Mouse (Mus musculus) limb, embryonic 12.5 days (tissue): ENCODE data around the gene Lingo1. TPM values are rescaled to one million over a fixed set of nuclear protein-coding genes. Genes with fewer than 3 reads are reported as not detected.
A peak's percentile ranks its signal among the peaks of the same experiment; 100 is the strongest.

ENCODE experiments used
- ATAC-seq: fragments of 200-750 bp; cut with Nextera tagmentation; 2 replicates; pipeline ENCODE4 v1.8.0; 2017; ENCODE audit warnings: low read depth, moderate TSS enrichment; ENCODE audit not compliant: insufficient number of reproducible peaks, insufficient read depth, low FRiP score, low TSS enrichment
- H3K27ac ChIP-seq: fragments of 300-500 bp; sonication (generic); 2 replicates; pipeline ENCODE4 v1.5.1; 2016; ENCODE audit warnings: mild to moderate bottlenecking, moderate library complexity
- H3K27me3 ChIP-seq: fragments of 300-500 bp; sonication (generic); 2 replicates; pipeline ENCODE4 v1.6.1; 2016; ENCODE audit warnings: mild to moderate bottlenecking, moderate library complexity
- H3K36me3 ChIP-seq: fragments of 300-500 bp; sonication (generic); 2 replicates; pipeline ENCODE4 v1.6.1; 2016; ENCODE audit warnings: mild to moderate bottlenecking, moderate library complexity
- H3K4me1 ChIP-seq: fragments of 300-500 bp; sonication (generic); replicated peaks from 2 replicates; pipeline ENCODE4 v1.6.1; 2016
- H3K4me2 ChIP-seq: fragments of 300-500 bp; sonication (generic); 2 replicates; pipeline ENCODE4 v1.6.1; 2016; ENCODE audit warnings: mild to moderate bottlenecking, moderate library complexity
- H3K4me3 ChIP-seq: fragments of 300-500 bp; sonication (generic); replicated peaks from 2 replicates; pipeline ENCODE4 v1.5.1; 2016; ENCODE audit warnings: mild to moderate bottlenecking
- H3K9ac ChIP-seq: fragments of 300-500 bp; sonication (generic); replicated peaks from 2 replicates; pipeline ENCODE4 v1.6.1; 2016; ENCODE audit warnings: mild to moderate bottlenecking, moderate library complexity
- H3K9me3 ChIP-seq: fragments of 300-500 bp; sonication (generic); 2 replicates; pipeline ENCODE4 v1.6.1; 2016; ENCODE audit warnings: mild to moderate bottlenecking, moderate library complexity
- WGBS: fragments of 180-500 bp; shearing (Covaris S2); methylation state at CpG from one replicate; pipeline ENCODE4 v1.1.7; 2016; 5-methylcytosine and 5-hydroxymethylcytosine counted together
- polyA plus RNA-seq: library from polyadenylated mRNA; unstranded; fragments of >200 nt; fragmentation: Nextera tagmentation; extraction: Ambion mirVana; gene quantifications from 2 replicates; pipeline ENCODE4 v1.2.1, GENCODE M21; 2016

The Lingo1 gene
- polyA plus RNA-seq, 1 experiment from 2014 or later, result 2.1 TPM

DNA sequence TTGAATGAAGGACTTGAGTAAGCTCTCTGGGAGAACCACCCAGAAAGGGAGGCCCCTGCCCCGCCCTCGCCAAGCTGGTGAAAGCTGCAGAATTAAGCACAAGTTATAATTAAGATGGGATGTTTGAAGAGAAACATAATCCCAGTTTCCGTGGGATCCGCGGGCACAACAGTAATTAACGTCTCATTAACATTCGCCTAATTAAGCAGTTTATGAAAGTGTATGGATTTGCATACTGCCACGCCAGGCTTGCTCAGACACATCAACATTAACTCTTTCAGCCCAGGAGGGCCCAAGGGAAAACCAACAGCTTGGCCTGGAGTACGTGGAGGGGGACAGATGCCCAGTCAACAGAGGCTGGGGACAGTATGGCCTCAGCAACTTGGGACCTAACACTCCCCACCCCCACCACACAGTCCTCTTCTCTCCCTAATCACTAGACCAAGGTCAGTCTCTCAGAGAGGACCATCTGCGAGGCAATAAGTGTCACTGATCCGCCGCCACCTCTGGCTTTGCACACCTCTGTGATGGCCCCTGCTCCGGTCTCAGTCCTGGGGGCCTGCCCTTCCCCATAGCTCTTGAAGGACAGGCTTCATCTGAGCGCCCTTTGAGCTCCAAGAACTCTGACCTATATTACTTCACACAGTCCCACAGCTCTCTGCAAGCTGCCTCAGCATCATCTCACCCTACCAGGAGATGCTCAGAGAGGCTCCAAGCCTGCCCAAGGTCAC lies 49.9 kb downstream of the Lingo1 start:
- no peaks in the 10 kb centered on the region for H3K4me1 ChIP-seq
- no peak overlapping the region for H3K4me2 ChIP-seq
- no peaks in the 10 kb centered on the region; the same call in 1 of the 2 replicates for H3K27me3 ChIP-seq
- ATAC-seq, result no peak
- H3K27ac ChIP-seq, result no peak overlapping the region
- H3K9ac ChIP-seq, result no peak overlapping the region
- no peak overlapping the region for H3K4me3 ChIP-seq
- WGBS, result 57% methylated on average over 14 of the region's 14 CpGs
- no peaks in the 10 kb centered on the region for H3K9me3 ChIP-seq
- H3K36me3 ChIP-seq, result no peaks in the 10 kb centered on the region

GRCm38 (mm10) chr9:56744369-56744768 lies 51.9 kb downstream of the Lingo1 start:
- no peaks in the 10 kb centered on the region for H3K9me3 ChIP-seq

GRCm38 (mm10) chr9:56739181-56739737 lies 57.0 kb downstream of the Lingo1 start:
- no peak for ATAC-seq
- 66% methylated on average over 5 of the region's 5 CpGs for WGBS

More at GRCm38 (mm10) chr9:56744369-56744768, 51.9 kb downstream of the Lingo1 start:
- no peak for ATAC-seq
- H3K27ac ChIP-seq, result no peak overlapping the region
- WGBS, result 62% methylated on average over 5 of the region's 5 CpGs
- H3K4me2 ChIP-seq, result no peak overlapping the region
- H3K36me3 ChIP-seq, result no peaks in the 10 kb centered on the region
- no peaks in the 10 kb centered on the region; the same call in 1 of the 2 replicates for H3K27me3 ChIP-seq
- no peak overlapping the region for H3K4me3 ChIP-seq
- no peaks in the 10 kb centered on the region for H3K4me1 ChIP-seq
- H3K9ac ChIP-seq, result no peak overlapping the region

GRCm38 (mm10) chr9:56738261-56739171 lies 57.8 kb downstream of the Lingo1 start:
- Histone ChIP-seq H3K4me3 (no peak overlapping the region), H3K4me2 (no peak overlapping the region), H3K27me3 (no peaks in the 10 kb centered on the region; the same call in 1 of the 2 replicates), H3K9ac (no peak overlapping the region), H3K4me1 (no peaks in the 10 kb centered on the region), H3K27ac (no peak overlapping the region), H3K9me3 (no peaks in the 10 kb centered on the region), H3K36me3 (no peaks in the 10 kb centered on the region)
- 48% methylated on average over 9 of the region's 9 CpGs for WGBS
- ATAC-seq, result no peak

More at GRCm38 (mm10) chr9:56739181-56739737, 57.0 kb downstream of the Lingo1 start:
- Histone ChIP-seq H3K4me1 (no peaks in the 10 kb centered on the region), H3K27me3 (no peaks in the 10 kb centered on the region), H3K4me2 (no peak overlapping the region), H3K9me3 (no peaks in the 10 kb centered on the region), H3K4me3 (no peak overlapping the region), H3K9ac (no peak overlapping the region), H3K27ac (no peak overlapping the region), H3K36me3 (no peaks in the 10 kb centered on the region)

- WGBS, result 70% methylated on average over 6 of the region's 6 CpGs
- no peak overlapping the region for H3K4me2 ChIP-seq
These were observed 61.9 kb downstream of the Lingo1 start for GRCm38 (mm10) chr9:56734398-56734797.

DNA sequence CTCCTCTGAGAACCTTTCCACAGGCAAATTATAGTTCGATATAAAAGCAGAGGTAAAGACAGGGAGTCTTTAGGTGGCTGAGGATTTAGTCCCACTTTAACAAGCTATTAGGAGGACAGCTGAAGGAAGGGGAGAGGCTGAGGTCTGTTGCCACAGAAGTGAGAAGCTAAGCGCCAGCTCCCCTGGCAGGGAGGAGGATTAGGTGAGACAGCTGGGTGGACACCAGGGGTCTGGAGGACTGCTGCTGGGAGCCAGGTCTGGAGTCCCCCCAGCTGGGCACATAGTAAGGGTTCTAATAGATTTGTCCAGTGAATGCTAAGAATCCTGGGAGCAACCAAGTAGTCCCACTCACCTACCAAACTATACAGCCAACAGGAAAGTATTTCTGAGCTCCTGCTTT lies 65.3 kb downstream of the Lingo1 start:
- no peak overlapping the region for H3K4me3 ChIP-seq
- H3K27me3 ChIP-seq, result peaks cover 15% of the 10 kb centered on the region
- H3K4me2 ChIP-seq, result no peak overlapping the region
- H3K9me3 ChIP-seq, result no peaks in the 10 kb centered on the region
- H3K4me1 ChIP-seq, result peaks cover 14% of the 10 kb centered on the region
- ATAC-seq, result no peak
- no peaks in the 10 kb centered on the region for H3K36me3 ChIP-seq
- 55% methylated on average over 2 of the region's 2 CpGs for WGBS
- H3K9ac ChIP-seq, result no peak overlapping the region
- no peak overlapping the region for H3K27ac ChIP-seq

More at GRCm38 (mm10) chr9:56734398-56734797, 61.9 kb downstream of the Lingo1 start:
- no peak overlapping the region for H3K9ac ChIP-seq
- peaks cover 7% of the 10 kb centered on the region for H3K27me3 ChIP-seq
- 0 out of 2 replicates have a peak, but pooled peaks cover under 1% of the 10 kb centered on the region for H3K4me1 ChIP-seq
- ATAC-seq, result no peak
- no peak overlapping the region for H3K27ac ChIP-seq
- H3K4me3 ChIP-seq, result no peak overlapping the region
- H3K9me3 ChIP-seq, result no peaks in the 10 kb centered on the region
- H3K36me3 ChIP-seq, result no peaks in the 10 kb centered on the region

DNA sequence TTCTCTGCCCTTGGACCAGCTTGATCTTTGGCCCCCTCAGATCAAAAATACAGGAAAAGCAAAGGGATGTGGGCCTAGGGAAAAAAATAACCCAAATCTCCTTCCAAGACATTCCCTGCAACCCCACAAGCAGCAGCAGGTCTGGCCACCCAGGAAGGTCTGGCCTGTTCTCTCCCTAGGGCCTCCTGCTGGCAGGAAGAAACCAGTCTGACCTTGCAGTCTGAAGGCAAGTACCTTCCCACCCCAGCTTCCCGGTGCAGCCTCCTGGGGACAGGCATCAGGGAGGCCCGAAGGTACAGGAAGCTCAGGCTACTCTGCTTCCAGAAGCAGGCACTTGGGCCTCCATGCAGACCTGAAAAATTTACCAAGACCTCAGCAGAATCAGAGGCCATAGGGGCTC lies 67.1 kb downstream of the Lingo1 start:
- H3K4me3 ChIP-seq, result no peak overlapping the region
- H3K4me2 ChIP-seq, result no peak overlapping the region
- WGBS, result 26% methylated on average over 2 of the region's 2 CpGs
- peaks cover 14% of the 10 kb centered on the region for H3K4me1 ChIP-seq
- no peaks in the 10 kb centered on the region for H3K36me3 ChIP-seq
- no peaks in the 10 kb centered on the region for H3K9me3 ChIP-seq
- 0 out of 2 replicates have a peak overlapping the region, but pooled peaks have one; percentile 4 for H3K27ac ChIP-seq
- no peak for ATAC-seq
- H3K9ac ChIP-seq, result no peak overlapping the region
- H3K27me3 ChIP-seq, result peaks cover 21% of the 10 kb centered on the region

GRCm38 (mm10) chr9:56727703-56728684 lies 68.3 kb downstream of the Lingo1 start:
- Histone ChIP-seq H3K4me1 (peaks cover 14% of the 10 kb centered on the region), H3K27ac (no peak overlapping the region), H3K4me2 (no peak overlapping the region), H3K9me3 (no peaks in the 10 kb centered on the region), H3K27me3 (peaks cover 23% of the 10 kb centered on the region; the same call in 1 of the 2 replicates), H3K36me3 (no peaks in the 10 kb centered on the region), H3K4me3 (no peak overlapping the region), H3K9ac (no peak overlapping the region; the same call in 1 of the 2 replicates)
- no peak for ATAC-seq
- WGBS, result 50% methylated on average over 15 of the region's 15 CpGs

DNA sequence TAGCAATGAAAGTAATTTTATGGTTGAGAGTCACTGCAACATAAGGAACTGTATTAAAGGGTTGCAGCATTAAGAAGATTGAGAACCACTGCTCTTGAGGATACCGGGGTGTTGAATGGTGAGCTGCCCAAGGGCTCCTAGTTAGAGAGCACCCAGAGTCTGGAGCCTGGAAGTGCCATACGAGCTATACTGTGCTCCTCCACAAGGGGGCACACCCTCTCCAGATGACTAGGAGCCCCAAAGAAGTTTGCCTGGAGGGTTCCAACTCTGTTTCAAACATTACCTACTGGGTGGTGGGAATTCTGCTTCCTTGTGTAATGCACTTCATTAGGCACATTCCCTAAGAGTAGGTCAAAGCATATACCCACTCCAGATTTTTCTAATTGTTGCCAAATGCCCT lies 70.5 kb downstream of the Lingo1 start:
- H3K4me3 ChIP-seq, result no peak overlapping the region
- no peak overlapping the region for H3K4me2 ChIP-seq
- H3K27ac ChIP-seq, result no peak overlapping the region
- 0 out of 2 replicates have a peak, but pooled peaks cover 17% of the 10 kb centered on the region for H3K27me3 ChIP-seq
- no peak overlapping the region for H3K9ac ChIP-seq
- no peak for ATAC-seq
- no peaks in the 10 kb centered on the region for H3K9me3 ChIP-seq
- peaks cover 14% of the 10 kb centered on the region for H3K4me1 ChIP-seq
- 25% methylated on average over 2 of the region's 2 CpGs for WGBS
- H3K36me3 ChIP-seq, result no peaks in the 10 kb centered on the region

GRCm38 (mm10) chr9:56722089-56722825 lies 74.0 kb downstream of the Lingo1 start:
- Histone ChIP-seq H3K27me3 (0 out of 2 replicates have a peak, but pooled peaks cover 17% of the 10 kb centered on the region), H3K4me2 (no peak overlapping the region), H3K4me3 (no peak overlapping the region), H3K27ac (no peak overlapping the region), H3K9me3 (no peaks in the 10 kb centered on the region), H3K9ac (no peak overlapping the region), H3K4me1 (no peaks in the 10 kb centered on the region), H3K36me3 (no peaks in the 10 kb centered on the region)
- WGBS, result 74% methylated on average over 11 of the region's 11 CpGs
- ATAC-seq, result no peak
